Mouse (Mus musculus): Measurements from ENCODE around the gene Kcnq2. TPM values are rescaled to one million over a fixed set of nuclear protein-coding genes. Genes with fewer than 3 reads are reported as not detected.

Kcnq2 gene
- polyA plus RNA-seq (2012; rRNA removed) = 0.06 and 0.07 TPM in 2 replicates

DNA sequence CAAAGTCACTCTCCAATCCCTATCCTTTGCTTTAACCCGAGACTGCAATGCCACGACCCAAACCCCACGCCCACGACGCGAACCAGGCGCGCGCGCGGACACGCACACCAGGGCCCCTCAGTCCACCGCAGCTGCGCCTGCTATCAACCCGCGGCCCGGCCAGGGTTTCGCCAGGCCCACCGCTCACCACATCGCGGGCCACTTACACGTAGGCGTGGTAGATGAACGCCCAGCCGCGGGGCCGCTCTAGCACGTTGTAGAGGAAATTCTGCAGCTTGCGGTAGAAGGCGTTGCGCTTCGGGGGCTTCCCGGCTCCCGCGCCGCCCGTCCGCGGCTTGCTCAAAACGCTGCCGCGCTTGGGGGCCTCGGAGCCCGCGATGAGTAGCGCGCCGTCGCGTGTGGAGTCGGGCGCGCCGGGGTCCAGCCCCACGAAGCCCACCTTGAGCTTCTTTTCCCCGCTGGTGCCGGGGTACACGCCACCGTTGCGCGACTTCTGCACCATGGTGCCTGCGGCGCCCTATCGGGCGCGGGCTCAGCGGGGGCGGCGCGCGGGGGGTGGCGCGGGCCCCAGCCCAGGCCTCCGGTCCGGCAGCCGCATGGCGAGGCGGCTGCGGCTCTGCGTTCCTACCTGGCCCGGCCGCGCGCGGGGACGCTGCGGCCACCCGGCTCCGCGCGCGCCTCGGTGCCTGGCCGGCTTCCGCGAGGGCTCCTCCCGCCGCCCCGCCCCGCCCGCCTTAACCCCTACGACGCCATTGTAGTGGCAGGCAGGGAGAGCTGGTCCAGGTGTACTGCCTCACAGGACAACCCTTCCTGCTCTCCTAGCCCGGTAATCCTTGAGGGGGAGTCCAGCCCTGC, at the start of gene Kcnq2:
Kcnq2 (minus strand) TSS at position 710 of the 855 bp plus-strand sequence.

DNA sequence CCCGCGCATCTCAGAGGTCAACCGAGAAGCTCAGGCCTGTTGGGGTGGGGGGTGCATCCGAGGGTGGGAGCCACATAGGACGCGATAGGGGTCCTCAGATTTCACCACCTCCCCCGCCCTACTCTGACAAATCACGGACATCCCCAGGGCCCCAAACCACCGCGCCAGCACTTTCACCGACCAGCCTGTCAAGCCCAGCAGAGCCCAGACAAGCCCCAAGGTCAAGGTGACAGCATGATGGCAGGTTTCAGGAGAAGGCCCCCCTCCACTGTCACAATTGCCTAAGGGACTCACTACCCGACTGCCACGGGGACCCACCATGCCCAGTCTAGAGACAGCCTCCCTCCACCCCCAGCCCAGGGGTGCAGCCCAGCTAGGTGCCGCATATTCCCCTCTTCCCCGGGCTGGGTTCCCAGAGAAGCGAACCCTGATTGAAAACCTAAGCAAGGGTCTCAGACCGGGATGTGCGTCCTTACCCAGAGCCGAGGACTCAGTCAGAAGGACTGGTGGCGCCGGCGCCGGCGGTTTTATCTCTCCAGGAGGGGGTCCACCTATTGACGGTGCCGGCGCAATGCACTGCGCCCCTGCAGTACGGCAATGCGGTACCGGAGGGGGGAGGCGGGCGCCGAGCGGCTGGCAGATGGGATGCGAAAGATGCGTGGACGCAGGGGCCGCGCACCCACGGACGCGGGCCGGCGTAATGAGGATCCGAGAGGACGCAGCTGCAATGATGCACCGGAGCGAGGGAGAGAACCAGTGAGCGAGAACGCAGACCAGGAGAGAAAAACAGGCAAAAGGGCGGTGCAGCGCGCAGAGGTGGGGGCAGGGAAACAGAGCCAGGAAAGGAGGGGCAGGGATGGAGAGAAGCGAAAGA, 21.4 kb upstream of the Kcnq2 start, which contains the start of gene Eef1a2:
Eef1a2 (minus strand) TSS at position 767 of the 874 bp plus-strand sequence.

DNA sequence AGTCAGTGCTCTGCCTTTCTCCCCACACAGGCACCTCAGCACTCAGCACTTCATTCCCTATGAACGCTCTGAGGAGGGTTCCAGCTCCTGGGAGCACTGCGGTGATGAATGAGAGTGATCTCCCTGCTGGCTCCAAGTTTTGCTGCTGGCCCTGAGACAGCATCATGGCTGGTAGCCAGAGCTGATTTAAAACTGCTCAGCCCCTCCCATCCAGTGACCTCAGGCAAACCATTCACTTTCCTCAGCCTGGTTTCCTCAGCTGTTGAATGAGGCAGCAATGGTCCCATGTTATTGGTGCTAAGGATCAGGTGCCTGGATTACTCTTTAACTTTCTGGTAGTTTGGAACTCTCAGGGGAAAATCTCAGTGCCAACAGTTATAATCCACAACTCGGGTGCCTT, 91.7 kb downstream of the Kcnq2 start, which contains the start of gene Chrna4:
Chrna4 (minus strand) TSS at position 110 of the 400 bp plus-strand sequence.

Other genes with a start within 250 kb of the Kcnq2 start
- 15.9 and 21.3 TPM in 2 replicates for gene Ythdf1, start 214.4 kb downstream of the Kcnq2 start, polyA plus RNA-seq (2012; rRNA removed)
- not detected in 2 replicates for gene Birc7, start 206.3 kb downstream of the Kcnq2 start, polyA plus RNA-seq (2012; rRNA removed)
- gene Nkain4, start 180.6 kb downstream of the Kcnq2 start, polyA plus RNA-seq (2012; rRNA removed) = 0.67 and 1.0 TPM in 2 replicates
- gene Arfgap1, start 168.1 kb downstream of the Kcnq2 start, polyA plus RNA-seq (2012; rRNA removed) = 20.8 TPM in 2 replicates
- 0.10 TPM in 2 replicates for gene Col20a1, start 148.8 kb downstream of the Kcnq2 start, polyA plus RNA-seq (2012; rRNA removed)
- gene Chrna4, start 91.8 kb downstream of the Kcnq2 start, polyA plus RNA-seq (2012; rRNA removed) = 0.53 and 0.70 TPM in 2 replicates
- not detected in 2 replicates for gene Eef1a2, start 21.7 kb upstream of the Kcnq2 start, polyA plus RNA-seq (2012; rRNA removed)
- 38.4 and 42.6 TPM in 2 replicates for gene Ppdpf, start 51.9 kb upstream of the Kcnq2 start, polyA plus RNA-seq (2012; rRNA removed)
- 0.03 and 0.05 TPM in 2 replicates for gene Ptk6, start 67.5 kb upstream of the Kcnq2 start, polyA plus RNA-seq (2012; rRNA removed)
- gene Srms, start 77.9 kb upstream of the Kcnq2 start, polyA plus RNA-seq (2012; rRNA removed) = 0.17 and 0.19 TPM in 2 replicates
- 0.16 TPM in 2 replicates for gene Fndc11, start 84.7 kb upstream of the Kcnq2 start, polyA plus RNA-seq (2012; rRNA removed)
- 4.0 and 5.8 TPM in 2 replicates for gene Helz2, start 106.7 kb upstream of the Kcnq2 start, polyA plus RNA-seq (2012; rRNA removed)
- gene Gmeb2, start 152.7 kb upstream of the Kcnq2 start, polyA plus RNA-seq (2012; rRNA removed) = 11.5 and 13.2 TPM in 2 replicates
- 0.06 and 0.10 TPM in 2 replicates for gene Stmn3, start 179.2 kb upstream of the Kcnq2 start, polyA plus RNA-seq (2012; rRNA removed)
- 37.4 and 42.3 TPM in 2 replicates for gene Rtel1, start 184.4 kb upstream of the Kcnq2 start, polyA plus RNA-seq (2012; rRNA removed)
- gene Zgpat, start 229.6 kb upstream of the Kcnq2 start, polyA plus RNA-seq (2012; rRNA removed) = 8.3 and 9.0 TPM in 2 replicates
- gene Arfrp1, start 230.1 kb upstream of the Kcnq2 start, polyA plus RNA-seq (2012; rRNA removed) = 22.0 and 23.4 TPM in 2 replicates
- gene Lime1, start 244.8 kb upstream of the Kcnq2 start, polyA plus RNA-seq (2012; rRNA removed) = 9.8 and 9.9 TPM in 2 replicates

Data from liver, embryonic 14 days (tissue).